Comparison of ENCODE assay signal across 18 mouse cellular contexts in the genomic region with DNA sequence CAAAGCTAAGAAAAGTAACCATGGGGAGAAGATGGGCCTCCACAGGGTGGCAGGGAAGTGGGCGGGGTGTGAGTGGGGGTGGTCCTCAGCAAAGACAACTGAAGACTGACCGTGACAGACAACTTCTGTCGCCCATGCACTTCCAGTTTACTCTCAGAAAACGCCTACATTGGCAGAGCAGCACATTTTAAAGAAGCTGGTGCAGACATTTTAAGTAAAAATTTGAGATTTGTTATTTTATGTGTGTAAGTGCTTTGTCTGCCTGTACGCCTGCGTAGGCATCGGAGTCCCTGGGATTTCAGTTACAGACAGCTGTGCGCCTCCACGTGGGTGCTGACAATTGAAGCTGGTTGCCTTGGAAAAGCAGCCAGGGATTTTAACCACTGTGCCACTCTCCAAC. TPM values are rescaled to one million over a fixed set of nuclear protein-coding genes. Genes with fewer than 3 reads are reported as not detected.
A peak's percentile ranks its signal among the peaks of the same experiment; 100 is the strongest.
DNase-seq lines count a peak whose midpoint lies in the region; ATAC-seq and TF ChIP-seq lines count a peak whose summit lies in the region.
"Had no signal": no experiment of that assay in that cellular context is flagged by ENCODE, and none has a peak within 500 bp of the region (broad histone marks: within the 10 kb centered on the region; RNA-seq: fewer than 3 reads in every experiment).

No protein-coding gene starts in this region.

- no peaks in the 10 kb centered on the region for H3K27me3 ChIP-seq in lung, embryonic 14.5 days (ENCODE audit: insufficient read depth, low read length)
- H3K27me3 ChIP-seq: hindbrain, embryonic 12.5 days; neural tube, embryonic 15.5 days; stomach, embryonic 15.5 days had no signal

- no peaks in the 10 kb centered on the region for H3K9me3 ChIP-seq in lung, embryonic 14.5 days (ENCODE audit: low read depth, low read length)
- H3K9me3 ChIP-seq: forebrain, embryonic 10.5 days; hindbrain, embryonic 12.5 days; neural tube, embryonic 15.5 days; stomach, embryonic 15.5 days had no signal

- H3K4me2 ChIP-seq in lung, embryonic 14.5 days: no peak overlapping the region
- H3K4me2 ChIP-seq: hindbrain, embryonic 12.5 days; neural tube, embryonic 15.5 days; stomach, embryonic 15.5 days had no signal

- no peak overlapping the region for H3K4me3 ChIP-seq in lung, embryonic 14.5 days (ENCODE audit: low read depth, low read length)
- no peak overlapping the region for H3K4me3 ChIP-seq in lung, adult 2 months (replicated peaks; ENCODE audit: extremely low read depth, low read depth, low read length)
- H3K4me3 ChIP-seq: forebrain, embryonic 10.5 days; hindbrain, embryonic 12.5 days; neural tube, embryonic 15.5 days; stomach, embryonic 15.5 days had no signal

- TF ChIP-seq POLR2A in lung, adult 2 months (IDR thresholded peaks at IDR 0.05; ENCODE audit: borderline replicate concordance, extremely low read depth, low read depth, low read length): no peak

- 44% methylated on average over 9 of the region's 9 CpGs for WGBS in lung, embryonic 14.5 days
- 66% methylated on average over 9 of the region's 9 CpGs for WGBS in lung, adult 2 months

- no peaks in the 10 kb centered on the region for H3K4me1 ChIP-seq in lung, embryonic 14.5 days (ENCODE audit: insufficient read depth)
- H3K4me1 ChIP-seq in lung, adult 2 months (ENCODE audit: control insufficient read depth, insufficient read depth, low read length): no peaks in the 10 kb centered on the region
- H3K4me1 ChIP-seq: stomach, embryonic 15.5 days had no signal

- H3K27ac ChIP-seq in lung, embryonic 14.5 days (ENCODE audit: low read depth): no peak overlapping the region
- H3K27ac ChIP-seq: forebrain, embryonic 10.5 days; hindbrain, embryonic 12.5 days; liver, embryonic 14.5 days; neural tube, embryonic 15.5 days; stomach, embryonic 15.5 days had no signal

- DNase-seq in lung, embryonic 14.5 days: peak; percentile 31
- no peak for DNase-seq in lung, adult 2 months
- DNase-seq in frontal cortex, adult 2 months (ENCODE audit: extremely low spot score in 1 of 2, low spot score in 1 of 2): peak; percentile 60 to 83
- peak; percentile 27 to 58 for DNase-seq in layer of hippocampus, postnatal 36 days
- peak; percentile 75 to 77 for DNase-seq in right cerebral cortex, adult 2 months (ENCODE audit: low spot score in 2 of 2)
- DNase-seq in gastrocnemius, postnatal 4 days (ENCODE audit: low spot score in 2 of 2): no peak
- no peak for DNase-seq in spleen, postnatal 36 days (ENCODE audit: low spot score in 2 of 2)
- DNase-seq in cerebellum, adult 11-12 months: no peak
- DNase-seq: cerebellum, adult 11 months; heart, adult 18-20 months; kidney, postnatal 14 days; thymus, postnatal 14 days had no signal

- H3K36me3 ChIP-seq in lung, embryonic 14.5 days (ENCODE audit: insufficient read depth): peaks cover 88% of the 10 kb centered on the region

- no peak overlapping the region for H3K9ac ChIP-seq in lung, embryonic 14.5 days
- H3K9ac ChIP-seq: hindbrain, embryonic 12.5 days; liver, embryonic 14.5 days; neural tube, embryonic 15.5 days; stomach, embryonic 15.5 days had no signal

- TF ChIP-seq CTCF in lung, embryonic 14.5 days (IDR thresholded peaks at IDR 0.05; ENCODE audit: low read depth): no peak
- TF ChIP-seq CTCF in lung, adult 2 months (IDR thresholded peaks at IDR 0.05; ENCODE audit: insufficient read depth, low read length): no peak

- no peak for ATAC-seq in lung, embryonic 14.5 days (ENCODE audit: insufficient read depth)
- ATAC-seq: intestine, embryonic 16.5 days had no signal

RNA-seq across cellular contexts. Expression of a gene that starts 32.4 kb away (rescaled TPM):
- polyA plus RNA-seq in lung, embryonic 14.5 days (2014; fragmentation: Nextera tagmentation; extraction: Ambion mirVana): 27.5 and 28.0 TPM in 2 replicates
- polyA plus RNA-seq in lung, adult 2 months (2012; rRNA removed): 26.3 and 27.9 TPM in 2 replicates
- polyA plus RNA-seq in frontal cortex, adult 2 months (2012; rRNA removed): 15.9 and 16.8 TPM in 2 replicates
- 10 to 100 TPM; 18.3 to 22.2 TPM for total RNA-seq in layer of hippocampus, postnatal 36 days (2021)
- total RNA-seq in gastrocnemius, postnatal 4 days (2021): 10 to 100 TPM; 28.7 to 32.1 TPM

Comparison
In these comparisons a context has a peak if more than half of its experiments do, and no peak if none do; other contexts are left out.
1. DNase-seq: peak in lung, embryonic 14.5 days (single experiment), frontal cortex, adult 2 months (2 of 2), layer of hippocampus, postnatal 36 days (2 of 2) and right cerebral cortex, adult 2 months (2 of 2); none in lung, adult 2 months (single experiment), gastrocnemius, postnatal 4 days (0 of 2), spleen, postnatal 36 days (0 of 2) and cerebellum, adult 11-12 months (single experiment).